Mouse (Mus musculus): Measurements from ENCODE around the gene Sult2b1.

DNA sequence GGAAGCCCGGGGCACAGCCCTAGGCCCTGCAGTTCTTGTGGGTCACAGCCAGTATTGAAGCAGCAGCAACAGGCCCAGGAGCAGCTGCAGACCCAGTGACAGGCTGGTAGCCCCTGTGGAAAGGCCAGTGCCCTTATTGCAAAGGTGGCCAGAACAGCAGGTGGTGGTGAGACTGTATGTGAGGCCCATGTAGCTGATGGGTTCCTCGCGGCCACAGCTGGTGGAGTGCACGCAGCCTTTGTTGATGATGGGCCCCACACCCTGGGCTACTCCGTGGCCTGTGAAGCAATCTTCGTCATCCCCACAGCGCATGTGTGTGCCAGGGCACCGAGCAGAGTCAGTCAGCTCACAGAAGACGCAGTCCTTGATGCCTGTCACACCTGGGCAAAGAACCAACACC lies 59.3 kb downstream of the Sult2b1 start:
- TF ChIP-seq POLR2A (IDR thresholded peaks at IDR 0.05; ENCODE audit: extremely low read depth, insufficient read depth, low read length) = no peak
- no peak for TF ChIP-seq CTCF (IDR thresholded peaks at IDR 0.05; ENCODE audit: low read depth, low read length)

All from liver, adult 2 months (tissue).